Mouse (Mus musculus): ENCODE data around the gene Gys1. TPM values are rescaled to one million over a fixed set of nuclear protein-coding genes. Genes with fewer than 3 reads are reported as not detected.
A peak's percentile ranks its signal among the peaks of the same experiment; 100 is the strongest.
"Not testable (repeated sequence)": the region's sequence is repeated elsewhere in the genome, so short reads cannot be mapped to it uniquely, and the experiment has no call there.

Gys1 gene
- total and polyA plus RNA-seq, 2 experiments from 2014 or later: 9.8 to 12.3 TPM

GRCm38 (mm10) chr7:45457204-45458060, 22.8 kb downstream of the Gys1 start:
- H3K4me3 ChIP-seq (ENCODE audit: low read depth, low read length): peak overlapping the region; percentile 87
- peaks cover 36% of the 10 kb centered on the region for H3K36me3 ChIP-seq (ENCODE audit: insufficient read depth)
- WGBS: 57% methylated on average over 9 of the region's 10 CpGs
- H3K9me3 ChIP-seq (ENCODE audit: low read length): no peaks in the 10 kb centered on the region
- ATAC-seq (no peak), DNase-seq (no peak)
- H3K4me2 ChIP-seq (ENCODE audit: low read depth): peak overlapping the region; percentile 76
- no peaks in the 10 kb centered on the region for H3K27me3 ChIP-seq (ENCODE audit: insufficient read depth, low read length)
- peak overlapping the region; percentile 87 for H3K9ac ChIP-seq
- 0 out of 2 replicates have a peak overlapping the region, but pooled peaks have one; percentile 45 for H3K27ac ChIP-seq (ENCODE audit: low read depth, low read length)
- peaks cover 21% of the 10 kb centered on the region for H3K4me1 ChIP-seq (ENCODE audit: insufficient read depth)
- no peak for TF ChIP-seq CTCF (IDR thresholded peaks at IDR 0.05; ENCODE audit: low read depth)

DNA sequence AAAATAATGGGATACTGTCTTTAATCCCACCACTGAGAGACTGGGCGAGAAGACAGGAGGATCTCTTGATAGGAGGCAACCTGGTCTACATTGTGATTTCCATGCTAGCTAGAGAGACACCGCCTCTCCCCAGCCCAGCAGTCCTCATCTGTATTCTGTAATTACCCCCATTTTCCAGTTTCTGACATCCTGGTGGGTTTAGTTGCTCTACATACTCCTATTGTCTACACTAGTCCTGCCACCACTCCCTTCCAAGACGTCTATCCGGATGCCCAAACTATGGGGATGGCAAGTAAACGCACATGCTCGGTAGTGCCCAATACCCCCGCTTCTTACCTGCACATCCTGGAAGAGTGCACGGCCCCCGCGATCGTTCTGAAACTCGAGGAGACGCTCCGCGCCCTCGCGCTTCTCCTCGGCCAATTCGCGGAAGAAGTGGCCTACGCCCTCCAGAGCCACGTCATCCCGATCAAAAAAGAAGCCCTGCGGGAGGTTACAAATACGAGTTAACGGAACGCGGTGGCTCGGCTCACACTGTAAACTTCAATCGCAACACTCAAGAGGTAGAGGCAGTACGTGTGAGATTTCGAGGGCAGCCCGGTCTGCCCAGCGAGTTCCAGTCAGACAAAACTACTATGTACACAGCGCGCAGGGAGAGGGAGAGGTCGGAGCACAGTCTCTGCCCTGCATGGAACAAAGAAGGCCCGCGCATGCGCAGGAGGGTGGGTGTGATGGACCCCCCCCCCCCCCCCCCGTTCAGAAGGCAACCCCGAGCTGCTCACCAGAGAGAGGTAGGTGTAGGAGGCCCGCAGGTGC, 24.3 kb downstream of the Gys1 start:
- H3K4me1 ChIP-seq (ENCODE audit: insufficient read depth): peaks cover 21% of the 10 kb centered on the region
- H3K9ac ChIP-seq: peak overlapping the region; percentile 87
- H3K4me2 ChIP-seq (ENCODE audit: low read depth): peak overlapping the region; percentile 76
- 0% methylated on average over 41 of the region's 43 CpGs for whole genome bisulfite sequencing
- H3K36me3 ChIP-seq (ENCODE audit: insufficient read depth): peaks cover 48% of the 10 kb centered on the region
- DNase-seq: peak; percentile 94
- H3K27me3 ChIP-seq (ENCODE audit: insufficient read depth, low read length): no peaks in the 10 kb centered on the region
- peak overlapping the region; percentile 87 for H3K4me3 ChIP-seq (ENCODE audit: low read depth, low read length)
- H3K27ac ChIP-seq (ENCODE audit: low read depth, low read length): peak overlapping the region; percentile 92
- no peak for TF ChIP-seq CTCF (IDR thresholded peaks at IDR 0.05; ENCODE audit: low read depth)
- no peaks in the 10 kb centered on the region for H3K9me3 ChIP-seq (ENCODE audit: low read length)
- ATAC-seq: peak; percentile 77

DNA sequence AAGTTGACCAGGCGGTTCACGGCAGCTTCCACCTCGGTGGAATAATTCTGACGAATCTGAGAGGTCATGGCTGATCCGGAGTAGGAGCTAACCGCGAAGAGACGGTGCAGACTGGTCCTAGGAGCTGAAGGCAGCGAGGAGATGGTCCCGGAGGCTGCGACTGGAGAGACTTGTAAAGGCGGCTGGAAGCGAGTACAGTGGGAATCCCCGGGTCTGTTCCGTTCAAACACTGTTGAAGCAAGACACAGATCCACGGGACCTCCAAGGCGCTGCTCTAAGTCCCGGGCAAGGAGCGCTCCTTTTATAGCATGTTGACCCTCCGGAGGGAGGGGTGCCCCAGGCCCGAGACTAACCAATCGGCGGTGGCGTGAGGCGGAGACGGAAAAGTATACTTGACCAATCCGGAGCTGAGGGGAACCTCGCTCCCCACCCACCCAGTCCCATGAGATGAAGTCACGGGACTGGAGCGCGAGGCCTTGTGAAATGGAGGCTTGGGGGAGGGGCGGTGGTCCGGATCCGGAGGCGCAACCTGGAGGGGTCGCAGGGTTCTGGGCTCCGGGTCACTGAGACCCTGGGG, 25.0 kb downstream of the Gys1 start, which contains the start of gene Ftl1:
Ftl1 (minus strand) TSS at position 321 of the 577 bp plus-strand sequence.
- H3K36me3 ChIP-seq (ENCODE audit: insufficient read depth): peaks cover 47% of the 10 kb centered on the region
- peaks cover 21% of the 10 kb centered on the region for H3K4me1 ChIP-seq (ENCODE audit: insufficient read depth)
- not testable (repeated sequence) for H3K9me3 ChIP-seq (ENCODE audit: low read length); H3K27me3 ChIP-seq (ENCODE audit: insufficient read depth, low read length)
- WGBS: under 1% methylated on average over 32 of the region's 37 CpGs
- H3K9ac ChIP-seq: peak within 1 kb of the TSS; percentile 87
- peak within 1 kb of the TSS; percentile 76 for H3K4me2 ChIP-seq (ENCODE audit: low read depth)
- H3K27ac ChIP-seq (ENCODE audit: low read depth, low read length): peak within 1 kb of the TSS; percentile 92
- peak; percentile 96 for ATAC-seq
- DNase-seq: peak; percentile 99
- peak within 1 kb of the TSS; percentile 87 for H3K4me3 ChIP-seq (ENCODE audit: low read depth, low read length)

DNA sequence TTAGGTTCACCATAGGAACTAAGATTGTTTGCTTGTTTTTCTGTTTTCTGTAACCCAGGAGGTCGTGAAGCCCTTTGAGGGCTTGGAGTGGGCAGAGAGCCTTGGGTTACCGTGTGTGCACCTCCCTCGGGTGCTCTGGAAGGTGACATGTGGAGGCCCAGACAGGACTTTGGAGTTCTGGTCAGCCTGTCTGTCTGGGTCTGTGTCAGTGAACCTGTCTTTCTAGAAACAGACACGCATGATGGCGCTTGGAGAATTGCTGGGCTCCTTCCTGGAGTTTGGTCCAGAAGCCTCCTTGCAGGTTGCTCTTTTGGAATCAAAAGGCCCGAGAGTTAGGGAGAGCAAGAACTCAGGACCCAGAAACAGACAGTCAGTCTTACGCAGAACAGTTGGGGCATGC, 25.7 kb downstream of the Gys1 start:
- peaks cover 48% of the 10 kb centered on the region for H3K36me3 ChIP-seq (ENCODE audit: insufficient read depth)
- H3K4me1 ChIP-seq (ENCODE audit: insufficient read depth): peaks cover 23% of the 10 kb centered on the region
- ATAC-seq: no peak
- H3K27ac ChIP-seq (ENCODE audit: low read depth, low read length): peak overlapping the region; percentile 92
- no peaks in the 10 kb centered on the region for H3K9me3 ChIP-seq (ENCODE audit: low read length)
- H3K4me2 ChIP-seq (ENCODE audit: low read depth): peak overlapping the region; percentile 52
- TF ChIP-seq CTCF (IDR thresholded peaks at IDR 0.05; ENCODE audit: low read depth): no peak
- DNase-seq: no peak
- no peaks in the 10 kb centered on the region for H3K27me3 ChIP-seq (ENCODE audit: insufficient read depth, low read length)
- H3K9ac ChIP-seq: peak overlapping the region; percentile 49
- 0 out of 2 replicates have a peak overlapping the region, but pooled peaks have one; percentile 87 for H3K4me3 ChIP-seq (ENCODE audit: low read depth, low read length)
- 73% methylated on average over 7 of the region's 7 CpGs for WGBS

- Histone ChIP-seq H3K27ac (ENCODE audit: low read depth, low read length) (peak overlapping the region; percentile 92), H3K4me2 (ENCODE audit: low read depth) (0 out of 2 replicates have a peak overlapping the region, but pooled peaks have one; percentile 52), H3K4me3 (ENCODE audit: low read depth, low read length) (no peak overlapping the region), H3K36me3 (ENCODE audit: insufficient read depth) (peaks cover 46% of the 10 kb centered on the region), H3K9ac (no peak overlapping the region), H3K27me3 (ENCODE audit: insufficient read depth, low read length) (no peaks in the 10 kb centered on the region), H3K9me3 (ENCODE audit: low read length) (no peaks in the 10 kb centered on the region), H3K4me1 (ENCODE audit: insufficient read depth) (peaks cover 28% of the 10 kb centered on the region)
- 41% methylated on average over 13 of the region's 13 CpGs for WGBS
- peak; percentile 43 for DNase-seq
- no peak for ATAC-seq
- no peak for TF ChIP-seq CTCF (IDR thresholded peaks at IDR 0.05; ENCODE audit: low read depth)
These were observed 26.2 kb downstream of the Gys1 start for GRCm38 (mm10) chr7:45460860-45461314.

DNA sequence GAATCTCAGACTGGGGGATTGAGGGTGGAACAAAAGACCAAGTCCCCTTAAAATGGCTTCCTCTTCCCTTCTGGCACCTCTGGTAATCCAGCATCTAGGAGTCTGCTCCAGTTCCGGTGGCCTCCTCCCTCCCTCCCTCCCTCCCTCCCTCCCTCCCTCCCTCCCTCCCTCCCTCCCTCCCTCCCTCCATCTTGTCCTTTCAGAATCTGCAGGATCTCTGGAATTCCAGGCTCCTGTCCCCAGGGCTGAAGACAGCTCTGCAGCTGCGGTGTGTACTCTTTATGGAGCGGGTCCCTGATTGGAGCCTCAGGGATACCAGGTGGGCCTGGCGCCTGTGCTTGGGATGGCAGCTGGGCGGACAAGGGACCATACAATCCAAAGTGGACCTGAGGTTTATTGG, 26.7 kb downstream of the Gys1 start:
- Histone ChIP-seq H3K4me1 (ENCODE audit: insufficient read depth) (peaks cover 28% of the 10 kb centered on the region), H3K27me3 (ENCODE audit: insufficient read depth, low read length) (no peaks in the 10 kb centered on the region), H3K36me3 (ENCODE audit: insufficient read depth) (peaks cover 44% of the 10 kb centered on the region), H3K4me2 (ENCODE audit: low read depth) (no peak overlapping the region), H3K9me3 (ENCODE audit: low read length) (no peaks in the 10 kb centered on the region), H3K27ac (ENCODE audit: low read depth, low read length) (peak overlapping the region; percentile 92), H3K9ac (no peak overlapping the region), H3K4me3 (ENCODE audit: low read depth, low read length) (no peak overlapping the region)
- no peak for DNase-seq
- TF ChIP-seq CTCF (IDR thresholded peaks at IDR 0.05; ENCODE audit: low read depth): no peak
- ATAC-seq: no peak
- 93% methylated on average over 4 of the region's 5 CpGs for WGBS
